Mouse (Mus musculus): Measurements from ENCODE around the gene Schip1.

Gene Schip1

GRCm38 (mm10) chr3:68393578-68393977 is 329.0 kb downstream of the Schip1 start:
- DNase-seq (ENCODE audit: low read depth): no peak

GRCm38 (mm10) chr3:68398691-68399090 is 334.1 kb downstream of the Schip1 start:
- no peak for DNase-seq (ENCODE audit: low read depth)

- no peak for DNase-seq (ENCODE audit: low read depth)
Observed at GRCm38 (mm10) chr3:68400121-68400520, 335.5 kb downstream of the Schip1 start.

- DNase-seq (ENCODE audit: low read depth): no peak
Observed at GRCm38 (mm10) chr3:68403343-68403742, 338.7 kb downstream of the Schip1 start.

- DNase-seq (ENCODE audit: low read depth): no peak
Observed at GRCm38 (mm10) chr3:68403783-68404217, 339.2 kb downstream of the Schip1 start.

GRCm38 (mm10) chr3:68405724-68406123 is 341.1 kb downstream of the Schip1 start:
- DNase-seq (ENCODE audit: low read depth): no peak

- DNase-seq (ENCODE audit: low read depth): no peak
Observed at GRCm38 (mm10) chr3:68412262-68412661, 347.7 kb downstream of the Schip1 start.

GRCm38 (mm10) chr3:68419792-68420191 is 355.2 kb downstream of the Schip1 start:
- no peak for DNase-seq (ENCODE audit: low read depth)

- no peak for DNase-seq (ENCODE audit: low read depth)
Observed at GRCm38 (mm10) chr3:68420927-68421326, 356.3 kb downstream of the Schip1 start.

GRCm38 (mm10) chr3:68421849-68422248 is 357.2 kb downstream of the Schip1 start:
- DNase-seq (ENCODE audit: low read depth): no peak

GRCm38 (mm10) chr3:68428081-68428480 is 363.5 kb downstream of the Schip1 start:
- no peak for DNase-seq (ENCODE audit: low read depth)

GRCm38 (mm10) chr3:68434435-68434834 is 369.8 kb downstream of the Schip1 start:
- DNase-seq (ENCODE audit: low read depth): no peak

- DNase-seq (ENCODE audit: low read depth): no peak
Observed at GRCm38 (mm10) chr3:68434897-68435296, 370.3 kb downstream of the Schip1 start.

- DNase-seq (ENCODE audit: low read depth): no peak
Observed at GRCm38 (mm10) chr3:68448480-68448879, 383.9 kb downstream of the Schip1 start.

- DNase-seq (ENCODE audit: low read depth): no peak
Observed at GRCm38 (mm10) chr3:68451634-68452033, 387.0 kb downstream of the Schip1 start.

GRCm38 (mm10) chr3:68453266-68453665 is 388.7 kb downstream of the Schip1 start:
- no peak for DNase-seq (ENCODE audit: low read depth)

GRCm38 (mm10) chr3:68453719-68454455 is 389.3 kb downstream of the Schip1 start:
- no peak for DNase-seq (ENCODE audit: low read depth)

GRCm38 (mm10) chr3:68466643-68467042 is 402.0 kb downstream of the Schip1 start:
- DNase-seq (ENCODE audit: low read depth): no peak

GRCm38 (mm10) chr3:68467941-68468687 is 403.5 kb downstream of the Schip1 start:
- no peak for DNase-seq (ENCODE audit: low read depth)

GRCm38 (mm10) chr3:68469643-68470042 is 405.0 kb downstream of the Schip1 start:
- no peak for DNase-seq (ENCODE audit: low read depth)

- DNase-seq (ENCODE audit: low read depth): no peak
Observed at GRCm38 (mm10) chr3:68470061-68470460, 405.5 kb downstream of the Schip1 start.

GRCm38 (mm10) chr3:68470622-68471021 is 406.0 kb downstream of the Schip1 start:
- DNase-seq (ENCODE audit: low read depth): no peak

- no peak for DNase-seq (ENCODE audit: low read depth)
Observed at GRCm38 (mm10) chr3:68476336-68476735, 411.7 kb downstream of the Schip1 start.
